Mouse (Mus musculus) v-Abl transformed pro-B cells (cell line): Measurements from ENCODE around the gene Psen2.

ENCODE experiments used
- in situ Hi-C, 2 experiments: fragments of 400-800 bp; cut with MboI; formaldehyde crosslinking; loops; one replicate each; pipeline ENCODE4 v1.15.1; 2025; ENCODE audit not compliant: unreplicated experiment in 2 of 2

The Psen2 gene

GRCm38 (mm10) chr1:180251176-180252048 is 11.8 kb downstream of the Psen2 start:
- in situ Hi-C loops: no loop called here

- in situ Hi-C loops: no loop called here
These were observed 12.8 kb downstream of the Psen2 start for GRCm38 (mm10) chr1:180250441-180250830.

- in situ Hi-C loops: no loop called here
These were observed 13.4 kb downstream of the Psen2 start for GRCm38 (mm10) chr1:180249666-180250440.

- in situ Hi-C loops: no loop called here
These were observed 14.6 kb downstream of the Psen2 start for GRCm38 (mm10) chr1:180248593-180249146.

GRCm38 (mm10) chr1:180247901-180248300 is 15.3 kb downstream of the Psen2 start:
- in situ Hi-C loops: no loop called here

GRCm38 (mm10) chr1:180245741-180246507 is 17.3 kb downstream of the Psen2 start:
- in situ Hi-C loops: no loop called here

- in situ Hi-C loops: no loop called here
These were observed 31.5 kb downstream of the Psen2 start for GRCm38 (mm10) chr1:180231729-180232128.

- in situ Hi-C loops: no loop called here
These were observed 32.7 kb downstream of the Psen2 start for GRCm38 (mm10) chr1:180230580-180230979.

GRCm38 (mm10) chr1:180229906-180230305 is 33.3 kb downstream of the Psen2 start:
- in situ Hi-C loops: no loop called here

GRCm38 (mm10) chr1:180228854-180229253 is 34.4 kb downstream of the Psen2 start:
- in situ Hi-C loops: no loop called here

GRCm38 (mm10) chr1:180226766-180227165 is 36.5 kb downstream of the Psen2 start:
- in situ Hi-C loops: no loop called here

GRCm38 (mm10) chr1:180226221-180226713 is 37.0 kb downstream of the Psen2 start:
- in situ Hi-C loops: no loop called here

- in situ Hi-C loops: no loop called here
These were observed 37.6 kb downstream of the Psen2 start for GRCm38 (mm10) chr1:180225500-180226220.

GRCm38 (mm10) chr1:180222007-180222406 is 41.2 kb downstream of the Psen2 start:
- in situ Hi-C loops: loop anchor here (25.0 kb wide), 2 partner anchors 585 to 710 kb away; partner anchors contain the start of gene Smyd3 (in 1 of the 2)

GRCm38 (mm10) chr1:180220791-180221542 is 42.3 kb downstream of the Psen2 start:
- in situ Hi-C loops: loop anchor here (25.0 kb wide), 2 partner anchors 584 to 709 kb away; partner anchors contain the start of gene Smyd3 (in 1 of the 2)

- in situ Hi-C loops: loop anchor here (5.0 to 25.0 kb wide), 5 partner anchors 34 to 704 kb away; partner anchors contain the start of gene Smyd3 (in 1 of the 2)
These were observed 46.5 kb downstream of the Psen2 start for GRCm38 (mm10) chr1:180216541-180217276.

- in situ Hi-C loops: loop anchor here (5.0 to 25.0 kb wide), 5 partner anchors 33 to 703 kb away; partner anchors contain the start of gene Smyd3 (in 1 of the 2)
These were observed 48.2 kb downstream of the Psen2 start for GRCm38 (mm10) chr1:180215044-180215443.

- in situ Hi-C loops: loop anchor here (5.0 to 25.0 kb wide), 4 partner anchors 36 to 701 kb away; partner anchors contain the start of gene Smyd3 (in 1 of the 2)
These were observed 50.3 kb downstream of the Psen2 start for GRCm38 (mm10) chr1:180212911-180213310.
